Mouse (Mus musculus) MEL (cell line): ENCODE data around the gene Ypel4. TPM values are rescaled to one million over a fixed set of nuclear protein-coding genes. Genes with fewer than 3 reads are reported as not detected.

Source experiments
- DNase-seq: peaks from one replicate; pipeline ENCODE4 v3.0.0; 2011; ENCODE audit warnings: low read depth, low spot score
- H3K27ac ChIP-seq: 2 replicates; pipeline ENCODE4 v1.5.1; 2012; ENCODE audit warnings: low read depth, mild to moderate bottlenecking, control low read depth, low read length, moderate library complexity; ENCODE audit not compliant: control insufficient read depth
- H3K27me3 ChIP-seq, 2 experiments: fragments of 150-350 bp in 1 of 2; sonication (generic) in 1 of 2; 2 replicates each; pipeline ENCODE4 v1.6.1; 2012; ENCODE audit warnings: low read length in 2 of 2, mild to moderate bottlenecking in 2 of 2, improper control_type of control experiment in 1 of 2, moderate library complexity in 1 of 2; ENCODE audit not compliant: insufficient read depth in 2 of 2, control insufficient read depth in 1 of 2
- H3K36me3 ChIP-seq, 2 experiments: 2 replicates each; pipeline ENCODE4 v1.6.1; 2012 to 2014; ENCODE audit warnings: low read length in 2 of 2, improper control_type of control experiment in 1 of 2, inconsistent platforms in 1 of 2, mild to moderate bottlenecking in 1 of 2; ENCODE audit not compliant: insufficient read depth in 2 of 2, control insufficient read depth in 1 of 2
- H3K4me1 ChIP-seq, 2 experiments: fragments of 150-350 bp in 1 of 2; sonication (generic) in 1 of 2; 2 replicates each; pipeline ENCODE4 v1.6.1; 2012; ENCODE audit warnings: low read length in 2 of 2, improper control_type of control experiment in 1 of 2, mild to moderate bottlenecking in 1 of 2; ENCODE audit not compliant: insufficient read depth in 2 of 2, control insufficient read depth in 1 of 2
- H3K4me3 ChIP-seq, 2 experiments: fragments of 150-350 bp in 1 of 2; sonication (generic) in 1 of 2; 2 replicates each; pipeline ENCODE4 v1.5.1; 2012; ENCODE audit warnings: low read depth in 2 of 2, low read length in 2 of 2, mild to moderate bottlenecking in 2 of 2, moderate library complexity in 2 of 2, control low read depth in 1 of 2, improper control_type of control experiment in 1 of 2; ENCODE audit not compliant: control insufficient read depth in 1 of 2, insufficient read depth in 1 of 2
- H3K79me2 ChIP-seq: 2 replicates; pipeline ENCODE4 v1.6.1; 2012; ENCODE audit warnings: mild to moderate bottlenecking, low read length, moderate library complexity; ENCODE audit not compliant: control insufficient read depth, poor library complexity, insufficient read depth
- H3K9ac ChIP-seq: 2 replicates; pipeline ENCODE4 v1.6.1; 2012; ENCODE audit warnings: low read depth, mild to moderate bottlenecking, control low read depth, low read length, moderate library complexity; ENCODE audit not compliant: control insufficient read depth, poor library complexity, severe bottlenecking
- H3K9me3 ChIP-seq: fragments of 150-350 bp; sonication (generic); replicated peaks from 2 replicates; pipeline ENCODE4 v1.6.1; 2012; ENCODE audit warnings: mild to moderate bottlenecking, low read length, improper control_type of control experiment, moderate library complexity; ENCODE audit not compliant: insufficient read depth
- CHD2 ChIP-seq: IDR thresholded peaks from 2 replicates; pipeline ENCODE4 v1.6.1; 2011; ENCODE audit warnings: low read length, improper control_type of control experiment
- CTCF ChIP-seq, 3 experiments: IDR thresholded peaks in 2 of 3; conservative IDR thresholded peaks in 1 of 3; 2 replicates each; pipeline ENCODE4 v1.5.1; 2011 to 2012; ENCODE audit warnings: low read length in 3 of 3, low read depth in 2 of 3, mild to moderate bottlenecking in 2 of 3, improper control_type of control experiment in 1 of 3, inconsistent platforms in 1 of 3, mixed read lengths in 1 of 3, moderate library complexity in 1 of 3; ENCODE audit not compliant: control insufficient read depth in 1 of 3, insufficient read depth in 1 of 3, poor library complexity in 1 of 3, severe bottlenecking in 1 of 3
- E2F4 ChIP-seq: IDR thresholded peaks from 2 replicates; pipeline ENCODE4 v1.6.1; 2011; ENCODE audit warnings: low read depth, low read length, improper control_type of control experiment, borderline replicate concordance
- ELF1 ChIP-seq: IDR thresholded peaks from 2 replicates; pipeline ENCODE4 v1.6.1; 2014; ENCODE audit warnings: low read depth, mild to moderate bottlenecking, inconsistent platforms, low read length, improper control_type of control experiment, moderate library complexity
- EP300 ChIP-seq, 2 experiments: IDR thresholded peaks; 2 replicates each; pipeline ENCODE4 v1.6.1; 2011; ENCODE audit warnings: improper control_type of control experiment in 2 of 2, low read length in 2 of 2, low read depth in 1 of 2, mild to moderate bottlenecking in 1 of 2
- ETS1 ChIP-seq: IDR thresholded peaks from 2 replicates; pipeline ENCODE4 v1.6.1; 2012; ENCODE audit warnings: low read depth, mild to moderate bottlenecking, inconsistent platforms, low read length, improper control_type of control experiment, moderate library complexity
- GABPA ChIP-seq: IDR thresholded peaks from 2 replicates; pipeline ENCODE4 v1.6.1; 2012; ENCODE audit warnings: low read depth, mild to moderate bottlenecking, inconsistent platforms, low read length, improper control_type of control experiment, moderate library complexity
- GATA1 ChIP-seq: IDR thresholded peaks from 2 replicates; pipeline ENCODE4 v1.6.1; 2011; ENCODE audit warnings: low read depth, low read length, improper control_type of control experiment
- HCFC1 ChIP-seq: IDR thresholded peaks from 2 replicates; pipeline ENCODE4 v1.6.1; 2012; ENCODE audit warnings: low read depth, mild to moderate bottlenecking, inconsistent platforms, low read length, improper control_type of control experiment, moderate library complexity
- KAT2A ChIP-seq: conservative IDR thresholded peaks from 2 replicates; pipeline ENCODE4 v1.6.1; 2012; ENCODE audit warnings: low read depth, low read length, improper control_type of control experiment, inconsistent platforms
- MAFK ChIP-seq: IDR thresholded peaks from 2 replicates; pipeline ENCODE4 v1.6.1; 2011; ENCODE audit warnings: low read depth, mild to moderate bottlenecking, low read length, improper control_type of control experiment, borderline replicate concordance
- MYB ChIP-seq: IDR thresholded peaks from 2 replicates; pipeline ENCODE4 v1.6.1; 2011; ENCODE audit warnings: mild to moderate bottlenecking, low read depth, low read length, improper control_type of control experiment
- MYC ChIP-seq: IDR thresholded peaks from 2 replicates; pipeline ENCODE4 v1.6.1; 2011; ENCODE audit warnings: low read depth, mild to moderate bottlenecking, low read length, improper control_type of control experiment, moderate library complexity
- NELFE ChIP-seq: IDR thresholded peaks from 2 replicates; pipeline ENCODE4 v1.6.1; 2011; ENCODE audit warnings: low read depth, low read length, improper control_type of control experiment
- POLR2AphosphoS5 ChIP-seq: IDR thresholded peaks from 2 replicates; pipeline ENCODE4 v1.6.1; 2012; ENCODE audit warnings: low read depth, borderline replicate concordance, mild to moderate bottlenecking, inconsistent platforms, low read length, moderate library complexity, mixed read lengths
- RAD21 ChIP-seq: IDR thresholded peaks from 2 replicates; pipeline ENCODE4 v1.6.1; 2011; ENCODE audit warnings: mild to moderate bottlenecking, low read depth, low read length, improper control_type of control experiment
- SIN3A ChIP-seq: IDR thresholded peaks from 2 replicates; pipeline ENCODE4 v1.6.1; 2012; ENCODE audit warnings: low read length, improper control_type of control experiment, inconsistent platforms
- SMC3 ChIP-seq: IDR thresholded peaks from 2 replicates; pipeline ENCODE4 v1.6.1; 2011; ENCODE audit warnings: low read depth, low read length, improper control_type of control experiment
- TBP ChIP-seq: IDR thresholded peaks from 2 replicates; pipeline ENCODE4 v1.8.0; 2011; ENCODE audit warnings: low read depth, low read length, improper control_type of control experiment
- TCF12 ChIP-seq: IDR thresholded peaks from 2 replicates; pipeline ENCODE4 v1.6.1; 2014; ENCODE audit warnings: low read depth, mild to moderate bottlenecking, inconsistent platforms, low read length, improper control_type of control experiment, moderate library complexity
- USF1 ChIP-seq: IDR thresholded peaks from 2 replicates; pipeline ENCODE4 v1.6.1; 2014; ENCODE audit warnings: low read depth, mild to moderate bottlenecking, inconsistent platforms, low read length, improper control_type of control experiment, moderate library complexity
- ZC3H11A ChIP-seq: IDR thresholded peaks from 2 replicates; pipeline ENCODE4 v1.6.1; 2012; ENCODE audit warnings: low read depth, mild to moderate bottlenecking, inconsistent platforms, low read length, improper control_type of control experiment
- ZMIZ1 ChIP-seq: IDR thresholded peaks from 2 replicates; pipeline ENCODE4 v1.6.1; 2012; ENCODE audit warnings: low read depth, mild to moderate bottlenecking, inconsistent platforms, low read length, improper control_type of control experiment, moderate library complexity
- ZNF384 ChIP-seq: IDR thresholded peaks from 2 replicates; pipeline ENCODE4 v1.6.1; 2012; ENCODE audit warnings: low read depth, mild to moderate bottlenecking, inconsistent platforms, low read length, improper control_type of control experiment
- polyA plus RNA-seq, 2 experiments: library from polyadenylated mRNA; stranded (reverse) in 1 of 2; unstranded in 1 of 2; fragments of >175 nt in 1 of 2; fragments of >200 nt in 1 of 2; gene quantifications; 2 replicates each; pipeline versions ENCODE4 v1.2.1 to v1.2.4; 2012; ENCODE audit warnings: low replicate concordance in 2 of 2, low read depth in 1 of 2; ENCODE audit not compliant: insufficient read length in 2 of 2, insufficient read depth in 1 of 2, missing spikeins in 1 of 2
- total RNA-seq: library from RNA; depleted of rRNA; stranded (reverse); fragments of 300-350 nt; gene quantifications from 2 replicates; pipeline ENCODE4 v1.2.3, GENCODE M21; 2012

The Ypel4 gene
- total and polyA plus RNA-seq, 3 experiments: 0.06 TPM; not detected in 2

GRCm38 (mm10) chr2:84743561-84743960 is 9.7 kb downstream of the Ypel4 start, which contains the start of gene Gm19426:
Gene Gm19426, minus strand, starts transcription at chr2:84743655.
- peaks cover 13 to 30% of the 10 kb centered on the region in 2 experiments for H3K27me3 ChIP-seq
- no peak within 1 kb of the TSS for H3K4me3 ChIP-seq
- H3K4me1 ChIP-seq: no peaks in the 10 kb centered on the region
- no peaks in the 10 kb centered on the region for H3K79me2 ChIP-seq
- H3K9ac ChIP-seq: no peak within 1 kb of the TSS
- TF ChIP-seq E2F4 (no peak), ZNF384 (no peak), ZC3H11A (no peak), MYC (no peak)
- TF ChIP-seq, all 39 proteins: peak for 0
- Histone ChIP-seq H3K27ac (no peak within 1 kb of the TSS), H3K36me3 (no peaks in the 10 kb centered on the region), H3K9me3 (no peaks in the 10 kb centered on the region)
- no peak for DNase-seq

- H3K27ac ChIP-seq: no peak overlapping the region
- H3K9me3 ChIP-seq: no peaks in the 10 kb centered on the region
- no peak for DNase-seq
- peaks cover 14 to 36% of the 10 kb centered on the region in 2 experiments for H3K27me3 ChIP-seq
- no peaks in the 10 kb centered on the region for H3K79me2 ChIP-seq
- H3K9ac ChIP-seq: no peak overlapping the region
- H3K4me3 ChIP-seq: no peak overlapping the region
- no peaks in the 10 kb centered on the region for H3K36me3 ChIP-seq
- TF ChIP-seq E2F4 (no peak), TBP (no peak), KAT2A (no peak), SMC3 (no peak), CHD2 (no peak), TCF12 (no peak), ELF1 (no peak), RAD21 (no peak), SIN3A (no peak), HCFC1 (no peak), ZNF384 (no peak), EP300 (IDR thresholded peaks at IDR 0.05; ENCODE audit: low read depth in 1 of 2, low read length in 2 of 2) (no peak), ZC3H11A (no peak), MAFK (no peak), NELFE (no peak)
- no peaks in the 10 kb centered on the region for H3K4me1 ChIP-seq
Observed at GRCm38 (mm10) chr2:84744126-84744525, 10.3 kb downstream of the Ypel4 start.

GRCm38 (mm10) chr2:84750115-84750514 is 16.3 kb downstream of the Ypel4 start:
- Histone ChIP-seq H3K4me1 (no peaks in the 10 kb centered on the region), H3K9me3 (no peaks in the 10 kb centered on the region), H3K79me2 (no peaks in the 10 kb centered on the region), H3K9ac (no peak overlapping the region), H3K27me3 (peaks cover 27 to 51% of the 10 kb centered on the region in 2 experiments), H3K27ac (no peak overlapping the region), H3K36me3 (no peaks in the 10 kb centered on the region), H3K4me3 (no peak overlapping the region)
- no peak for DNase-seq
- no peak for TF ChIP-seq ETS1
- no peak for TF ChIP-seq MYB
- TF ChIP-seq SIN3A: no peak
- TF ChIP-seq MYC: no peak
- TF ChIP-seq HCFC1: no peak
- TF ChIP-seq GABPA: no peak
- TF ChIP-seq ZMIZ1: no peak
- TF ChIP-seq CTCF (IDR thresholded peaks at IDR 0.05 in 2 of 3, conservative IDR thresholded peaks at IDR 0.05 in 1 of 3; ENCODE audit: control insufficient read depth in 1 of 3, insufficient read depth in 1 of 3, low read depth in 2 of 3, low read length in 3 of 3, poor library complexity in 1 of 3, severe bottlenecking in 1 of 3): no peak
- no peak for TF ChIP-seq USF1
- TF ChIP-seq SMC3: no peak
- no peak for TF ChIP-seq GATA1
- TF ChIP-seq POLR2AphosphoS5: no peak
- no peak for TF ChIP-seq ZNF384
